Mouse (Mus musculus) heart, adult 2 months (tissue): ENCODE measurements at regions not wholly inside any gene's neighbourhood (a gene's known extent, or its start where the extent isn't known, plus 50 kb on each side); places are given as distances from the start of the nearest gene placed in this dataset.

ENCODE experiments used
- DNase-seq, 2 experiments: peaks; one replicate each; pipeline ENCODE4 v3.0.0; 2021
- H3K27ac ChIP-seq: fragments of 200-600 bp; 2 replicates; pipeline ENCODE4 v1.8.1; 2022
- H3K27me3 ChIP-seq: fragments of 200-500 bp; 2 replicates; pipeline ENCODE4 v1.6.1; 2012; ENCODE audit warnings: mild to moderate bottlenecking, low read length, inconsistent platforms, mixed read lengths; ENCODE audit not compliant: control insufficient read depth, insufficient read depth
- H3K36me3 ChIP-seq: fragments of 200-500 bp; 2 replicates; pipeline ENCODE4 v1.6.1; 2012; ENCODE audit warnings: low read length, inconsistent platforms; ENCODE audit not compliant: control insufficient read depth, insufficient read depth
- H3K4me1 ChIP-seq: fragments of 200-500 bp; 2 replicates; pipeline ENCODE4 v1.6.1; 2011; ENCODE audit warnings: low read length; ENCODE audit not compliant: control insufficient read depth, insufficient read depth
- H3K4me3 ChIP-seq: fragments of 200-600 bp; 2 replicates; pipeline ENCODE4 v1.8.1; 2022
- H3K79me2 ChIP-seq: fragments of 200-500 bp; replicated peaks from 2 replicates; pipeline ENCODE4 v1.6.1; 2012; ENCODE audit warnings: mild to moderate bottlenecking, inconsistent platforms, low read length, moderate library complexity, mixed read lengths; ENCODE audit not compliant: control insufficient read depth, insufficient read depth
- H3K9ac ChIP-seq: fragments of 200-500 bp; 2 replicates; pipeline ENCODE4 v1.6.1; 2012; ENCODE audit warnings: low read depth, mild to moderate bottlenecking, control low read depth, inconsistent platforms, low read length, mixed read lengths
- CTCF ChIP-seq: fragments of 200-600 bp; IDR thresholded peaks from 2 replicates; pipeline ENCODE4 v1.8.1; 2022; ENCODE audit warnings: antibody characterized with exemption, mild to moderate bottlenecking, moderate library complexity
- EP300 ChIP-seq: fragments of 200-500 bp; IDR thresholded peaks from 2 replicates; pipeline ENCODE4 v1.6.1; 2011; ENCODE audit warnings: low read depth, low read length, control low read depth; ENCODE audit not compliant: insufficient read depth
- POLR2A ChIP-seq: fragments of 200-500 bp; IDR thresholded peaks from 2 replicates; pipeline ENCODE4 v1.6.1; 2011; ENCODE audit warnings: mild to moderate bottlenecking, low read depth, low read length, control low read depth; ENCODE audit not compliant: insufficient read depth
- WGBS: fragments of 180-500 bp; shearing (Covaris S2); methylation state at CpG from one replicate; pipeline ENCODE4 v1.1.7; 2018; 5-methylcytosine and 5-hydroxymethylcytosine counted together
- intact Hi-C: fragments of 180-260 bp; cut with DNase I; formaldehyde crosslinking; loops from one replicate; pipeline ENCODE4 v1.15.1; 2025

- Histone ChIP-seq H3K36me3 (no peaks in the 10 kb centered on the region), H3K27me3 (no peaks in the 10 kb centered on the region), H3K27ac (no peak overlapping the region), H3K4me3 (no peak overlapping the region), H3K4me1 (no peaks in the 10 kb centered on the region), H3K79me2 (no peaks in the 10 kb centered on the region), H3K9ac (no peak overlapping the region)
- intact Hi-C loops: no loop called here
- no peak for DNase-seq
- WGBS: 69% methylated on average over 4 of the region's 4 CpGs
- TF ChIP-seq POLR2A (no peak), EP300 (no peak), CTCF (no peak)
Measured at GRCm38 (mm10) chr12:9689541-9689940, 119.6 kb downstream of the Osr1 start.

GRCm38 (mm10) chr12:9732921-9733320 is 163.0 kb downstream of the Osr1 start:
- Histone ChIP-seq H3K27ac (no peak overlapping the region), H3K4me3 (no peak overlapping the region), H3K4me1 (no peaks in the 10 kb centered on the region), H3K79me2 (no peaks in the 10 kb centered on the region), H3K27me3 (no peaks in the 10 kb centered on the region), H3K9ac (no peak overlapping the region), H3K36me3 (no peaks in the 10 kb centered on the region)
- 28% methylated on average over 1 of the region's 1 CpGs for WGBS
- no peak for DNase-seq
- TF ChIP-seq EP300 (no peak), POLR2A (no peak), CTCF (no peak)
- intact Hi-C loops: no loop called here

GRCm38 (mm10) chr12:9744709-9745395 is 174.9 kb downstream of the Osr1 start:
- intact Hi-C loops: no loop called here

GRCm38 (mm10) chr12:9751261-9752078 is 181.6 kb downstream of the Osr1 start:
- TF ChIP-seq POLR2A (no peak), CTCF (no peak), EP300 (no peak)
- 87% methylated on average over 6 of the region's 6 CpGs for WGBS

More at GRCm38 (mm10) chr12:9744709-9745395, 174.9 kb downstream of the Osr1 start:
- no peak overlapping the region for H3K9ac ChIP-seq
- H3K27ac ChIP-seq: no peak overlapping the region
- H3K36me3 ChIP-seq: no peaks in the 10 kb centered on the region
- no peaks in the 10 kb centered on the region for H3K4me1 ChIP-seq
- no peaks in the 10 kb centered on the region for H3K79me2 ChIP-seq
- H3K27me3 ChIP-seq: no peaks in the 10 kb centered on the region
- H3K4me3 ChIP-seq: no peak overlapping the region
- WGBS: 54% methylated on average over 6 of the region's 6 CpGs
- no peak for DNase-seq
- TF ChIP-seq POLR2A: no peak
- no peak for TF ChIP-seq EP300

GRCm38 (mm10) chr12:9752079-9752450 is 182.1 kb downstream of the Osr1 start:
- H3K4me1 ChIP-seq: no peaks in the 10 kb centered on the region
- no peaks in the 10 kb centered on the region for H3K79me2 ChIP-seq
- no peaks in the 10 kb centered on the region for H3K36me3 ChIP-seq
- no peak overlapping the region for H3K27ac ChIP-seq
- intact Hi-C loops: no loop called here
- no peak overlapping the region for H3K9ac ChIP-seq
- WGBS: 73% methylated on average over 6 of the region's 6 CpGs
- no peaks in the 10 kb centered on the region for H3K27me3 ChIP-seq
- no peak for TF ChIP-seq POLR2A
- no peak for TF ChIP-seq CTCF
- TF ChIP-seq EP300: no peak
- no peak overlapping the region for H3K4me3 ChIP-seq
- no peak for DNase-seq

More at GRCm38 (mm10) chr12:9751261-9752078, 181.6 kb downstream of the Osr1 start:
- Histone ChIP-seq H3K27me3 (no peaks in the 10 kb centered on the region), H3K36me3 (no peaks in the 10 kb centered on the region), H3K79me2 (no peaks in the 10 kb centered on the region), H3K27ac (no peak overlapping the region), H3K4me1 (no peaks in the 10 kb centered on the region), H3K4me3 (no peak overlapping the region), H3K9ac (no peak overlapping the region)
- DNase-seq: no peak
- intact Hi-C loops: no loop called here

- TF ChIP-seq POLR2A (no peak), EP300 (no peak), CTCF (no peak)
- intact Hi-C loops: no loop called here
- no peak overlapping the region for H3K9ac ChIP-seq
- no peak overlapping the region for H3K4me3 ChIP-seq
- H3K27me3 ChIP-seq: no peaks in the 10 kb centered on the region
- no peaks in the 10 kb centered on the region for H3K79me2 ChIP-seq
- no peak for DNase-seq
- no peaks in the 10 kb centered on the region for H3K36me3 ChIP-seq
- H3K27ac ChIP-seq: no peak overlapping the region
- 55% methylated on average over 1 of the region's 1 CpGs for WGBS
- no peaks in the 10 kb centered on the region for H3K4me1 ChIP-seq
Measured at GRCm38 (mm10) chr12:9756411-9756810, 186.5 kb downstream of the Osr1 start.
